Mouse (Mus musculus) ES-Bruce4 (cell line): ENCODE data around the gene Hspa12a. TPM values are rescaled to one million over a fixed set of nuclear protein-coding genes. Genes with fewer than 3 reads are reported as not detected.
A peak's percentile ranks its signal among the peaks of the same experiment; 100 is the strongest.

ENCODE experiments used
- H3K27ac ChIP-seq: 2 replicates; pipeline ENCODE4 v1.5.1; 2012; ENCODE audit warnings: low read length, inconsistent platforms; ENCODE audit not compliant: insufficient read depth
- H3K27me3 ChIP-seq: 2 replicates; pipeline ENCODE4 v1.6.1; 2012; ENCODE audit warnings: mild to moderate bottlenecking, low read length, inconsistent platforms; ENCODE audit not compliant: control insufficient read depth, poor library complexity, insufficient read depth, severe bottlenecking
- H3K36me3 ChIP-seq: 2 replicates; pipeline ENCODE4 v1.6.1; 2012; ENCODE audit warnings: inconsistent platforms, mild to moderate bottlenecking, low read length, moderate library complexity; ENCODE audit not compliant: control insufficient read depth, poor library complexity, insufficient read depth, severe bottlenecking
- H3K4me1 ChIP-seq: one replicate; pipeline ENCODE4 v1.8.1; 2011; ENCODE audit warnings: low read length; ENCODE audit not compliant: control insufficient read depth, insufficient read depth
- H3K4me3 ChIP-seq: 2 replicates; pipeline ENCODE4 v1.5.1; 2011; ENCODE audit warnings: low read depth, mild to moderate bottlenecking, low read length
- H3K9ac ChIP-seq: 2 replicates; pipeline ENCODE4 v1.6.1; 2012; ENCODE audit warnings: low read depth, mild to moderate bottlenecking, inconsistent platforms; ENCODE audit not compliant: poor library complexity, severe bottlenecking
- H3K9me3 ChIP-seq: replicated peaks from 2 replicates; pipeline ENCODE4 v1.6.1; 2012; ENCODE audit warnings: mild to moderate bottlenecking, low read length, inconsistent platforms; ENCODE audit not compliant: control insufficient read depth, poor library complexity, insufficient read depth, severe bottlenecking
- CTCF ChIP-seq: IDR thresholded peaks from one replicate; pipeline ENCODE4 v1.8.1; 2011; ENCODE audit warnings: low read depth, low read length
- EP300 ChIP-seq: IDR thresholded peaks from 2 replicates; pipeline ENCODE4 v1.6.1; 2011; ENCODE audit warnings: low read depth, low read length; ENCODE audit not compliant: insufficient read depth
- POLR2A ChIP-seq: IDR thresholded peaks from one replicate; pipeline ENCODE4 v1.8.1; 2011; ENCODE audit warnings: low read length; ENCODE audit not compliant: insufficient read depth
- polyA plus RNA-seq: library from polyadenylated mRNA; stranded (reverse); fragments of >200 nt; gene quantifications from 2 replicates; pipeline ENCODE4 v1.2.4, GENCODE M21; 2011; ENCODE audit warnings: low read depth; ENCODE audit not compliant: missing spikeins, insufficient read depth, insufficient read length

Gene Hspa12a
- polyA plus RNA-seq, 1 experiment, result 6.8 TPM

DNA sequence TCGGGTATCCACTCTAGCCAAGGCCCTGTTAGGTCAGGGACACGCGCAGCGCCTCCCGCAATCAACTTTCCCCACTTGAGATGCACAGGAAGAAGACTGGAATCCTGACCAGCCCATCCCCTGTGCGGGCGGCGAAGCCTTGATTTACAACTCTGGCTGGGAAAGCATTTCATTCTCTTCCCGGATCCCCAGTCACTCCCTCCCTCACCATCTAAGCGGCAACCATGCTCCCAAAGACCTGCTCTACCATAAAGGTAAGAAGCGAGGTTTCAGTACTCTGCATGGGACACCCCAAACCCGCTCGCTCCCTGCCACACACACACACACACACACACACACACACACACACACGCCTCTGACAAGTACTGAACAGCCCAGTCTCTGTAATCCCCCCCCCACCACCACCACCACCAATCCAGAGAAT lies 83.6 kb downstream of the Hspa12a start:
- Histone ChIP-seq H3K9me3 (no peaks in the 10 kb centered on the region), H3K9ac (peak overlapping the region; percentile 12), H3K27me3 (no peaks in the 10 kb centered on the region), H3K27ac (no peak overlapping the region), H3K36me3 (no peaks in the 10 kb centered on the region), H3K4me3 (peak overlapping the region; percentile 66), H3K4me1 (no peaks in the 10 kb centered on the region)
- TF ChIP-seq POLR2A (no peak), EP300 (no peak), CTCF (no peak)

- TF ChIP-seq EP300 (no peak), CTCF (no peak), POLR2A (no peak)
- no peaks in the 10 kb centered on the region for H3K27me3 ChIP-seq
- H3K27ac ChIP-seq, result no peak overlapping the region
- no peaks in the 10 kb centered on the region for H3K4me1 ChIP-seq
- no peaks in the 10 kb centered on the region for H3K36me3 ChIP-seq
- peak overlapping the region; percentile 66 for H3K4me3 ChIP-seq
- no peaks in the 10 kb centered on the region for H3K9me3 ChIP-seq
- peak overlapping the region; percentile 12; the same call in 1 of the 2 replicates for H3K9ac ChIP-seq
Measured at GRCm38 (mm10) chr19:58859357-58859756, 84.1 kb downstream of the Hspa12a start.

DNA sequence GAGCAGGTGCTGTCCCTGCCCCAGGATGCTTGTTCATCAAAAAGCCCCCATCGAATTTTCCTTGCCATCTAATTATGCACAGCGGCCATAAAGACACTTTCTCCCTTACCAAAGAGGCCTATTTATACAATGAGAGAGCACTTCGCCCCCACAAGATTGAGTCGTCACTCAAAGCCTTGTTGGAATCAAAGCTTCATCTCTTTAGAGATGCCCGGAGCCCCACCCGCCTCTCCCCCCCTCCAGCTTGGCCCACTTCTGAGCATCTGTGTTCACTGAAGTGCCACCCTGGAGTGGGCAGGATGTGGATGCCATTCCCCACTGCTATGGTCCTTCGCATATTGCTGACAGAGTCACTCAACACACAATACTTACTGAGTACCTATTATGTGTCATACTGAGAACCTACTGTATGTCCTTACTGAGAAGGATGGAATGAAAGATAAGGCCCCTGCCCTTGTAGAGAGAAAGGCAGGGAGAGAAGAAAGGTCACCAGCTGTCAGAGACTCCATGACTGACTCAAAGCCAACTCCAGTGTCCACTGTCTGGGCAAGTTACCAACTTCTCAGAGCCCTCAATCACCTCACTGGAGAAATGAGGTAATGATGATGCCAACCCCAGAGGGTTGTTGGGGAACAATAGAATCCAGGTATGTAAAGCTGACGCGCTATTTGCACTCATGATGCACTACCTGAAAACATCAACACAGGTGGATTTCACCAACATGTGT lies 87.2 kb downstream of the Hspa12a start:
- Histone ChIP-seq H3K27me3 (no peaks in the 10 kb centered on the region), H3K27ac (no peak overlapping the region), H3K9ac (no peak overlapping the region), H3K36me3 (no peaks in the 10 kb centered on the region), H3K9me3 (no peaks in the 10 kb centered on the region), H3K4me1 (no peaks in the 10 kb centered on the region), H3K4me3 (no peak overlapping the region)
- TF ChIP-seq EP300 (no peak), POLR2A (no peak), CTCF (no peak)

DNA sequence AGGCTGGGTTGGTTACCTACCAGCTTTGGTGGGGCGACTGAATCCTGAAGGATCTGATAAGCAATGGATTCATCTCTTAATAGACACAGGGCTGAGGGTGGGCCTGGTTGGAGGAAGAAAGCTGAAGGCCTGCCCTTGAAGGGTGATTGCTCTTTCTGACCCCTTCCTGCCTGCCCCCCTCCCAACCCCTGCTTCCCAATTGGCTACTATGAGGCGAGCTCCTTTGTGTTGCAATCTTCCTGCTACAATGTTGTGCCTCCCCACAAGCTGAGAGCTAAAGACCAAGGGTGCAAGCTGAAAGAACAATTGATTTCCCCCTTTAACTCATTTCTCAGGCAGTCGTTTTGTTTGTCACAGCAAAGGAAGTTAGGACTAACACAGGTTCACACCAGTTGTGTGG lies 88.6 kb downstream of the Hspa12a start:
- H3K27me3 ChIP-seq, result no peaks in the 10 kb centered on the region
- no peaks in the 10 kb centered on the region for H3K9me3 ChIP-seq
- no peaks in the 10 kb centered on the region for H3K4me1 ChIP-seq
- H3K36me3 ChIP-seq, result no peaks in the 10 kb centered on the region
- no peak overlapping the region for H3K9ac ChIP-seq
- H3K27ac ChIP-seq, result no peak overlapping the region
- no peak for TF ChIP-seq POLR2A
- TF ChIP-seq CTCF, result no peak
- no peak for TF ChIP-seq EP300
- H3K4me3 ChIP-seq, result no peak overlapping the region

DNA sequence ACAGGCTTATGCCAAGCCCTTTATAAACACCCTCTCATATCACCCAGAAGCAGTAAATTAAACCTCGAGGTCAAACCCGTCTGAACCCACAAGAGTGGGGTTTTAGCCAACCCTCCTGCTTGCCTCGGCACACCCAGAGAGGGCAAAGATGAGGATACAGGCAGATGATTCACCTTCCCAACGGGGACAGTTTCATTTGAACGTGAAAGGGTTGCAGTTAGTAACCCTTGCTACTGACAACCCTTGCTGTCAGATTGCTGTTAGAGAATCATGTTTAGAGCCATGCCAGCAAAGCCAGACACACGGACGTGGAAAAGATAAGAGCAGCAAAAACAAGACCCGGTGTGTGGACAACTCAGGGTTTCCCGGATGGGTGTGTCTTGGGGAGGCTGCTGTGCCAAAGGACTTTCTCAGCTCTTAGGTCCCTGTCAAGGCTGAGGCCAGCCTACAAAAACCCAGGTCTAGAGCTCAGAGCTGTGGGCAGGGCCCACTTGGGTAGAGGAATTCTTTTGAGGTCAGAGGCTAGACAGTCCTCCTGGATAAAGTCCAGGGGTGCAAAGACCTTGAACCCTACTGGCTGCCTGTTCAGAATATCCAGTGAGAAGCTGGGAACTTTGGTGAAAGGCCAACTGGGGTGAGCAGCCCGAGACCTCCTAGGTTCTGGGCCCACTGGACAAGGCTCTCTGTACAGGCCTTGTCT lies 90.3 kb downstream of the Hspa12a start:
- TF ChIP-seq EP300 (no peak), POLR2A (no peak), CTCF (no peak)
- Histone ChIP-seq H3K36me3 (no peaks in the 10 kb centered on the region), H3K27me3 (no peaks in the 10 kb centered on the region), H3K9ac (no peak overlapping the region), H3K27ac (no peak overlapping the region), H3K4me1 (no peaks in the 10 kb centered on the region), H3K4me3 (no peak overlapping the region), H3K9me3 (no peaks in the 10 kb centered on the region)
